Mouse (Mus musculus) cerebellum, adult (tissue): ENCODE data around the gene Wee1.

Experiments
- ATAC-seq: cut with Nextera tagmentation; 2 replicates; pipeline ENCODE4 v1.9.2; 2017; ENCODE audit warnings: mild to moderate bottlenecking, moderate library complexity, mixed read lengths; ENCODE audit not compliant: insufficient number of reproducible peaks, low FRiP score, low TSS enrichment

Wee1 gene

GRCm38 (mm10) chr7:110181446-110181845, 59.6 kb downstream of the Wee1 start:
- ATAC-seq = no peak

GRCm38 (mm10) chr7:110184608-110185007, 62.8 kb downstream of the Wee1 start:
- no peak for ATAC-seq

DNA sequence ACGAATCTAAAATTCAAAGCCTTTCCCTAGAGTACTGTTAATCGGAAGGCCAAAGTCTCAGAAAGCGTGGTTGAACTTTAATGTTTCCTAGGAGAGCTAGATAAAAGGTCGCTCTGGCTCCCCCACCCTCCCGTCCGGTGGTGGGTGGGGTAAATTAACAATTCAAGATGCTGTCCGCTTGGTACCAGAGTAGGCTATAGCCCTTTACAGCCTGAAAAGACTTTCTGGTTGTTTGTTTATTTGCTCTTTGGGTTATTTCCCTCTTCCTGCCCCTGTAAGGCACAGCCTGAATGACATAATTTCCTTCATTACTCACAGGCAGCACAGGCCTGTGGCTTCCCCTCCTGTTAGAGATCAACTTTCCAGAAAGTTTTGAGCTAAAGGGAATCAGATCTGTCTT, 68.1 kb downstream of the Wee1 start:
- ATAC-seq = no peak
